Mouse (Mus musculus) brain, embryonic 14.5 days (tissue): Measurements from ENCODE around the gene Mgll. TPM values are rescaled to one million over a fixed set of nuclear protein-coding genes. Genes with fewer than 3 reads are reported as not detected.
A peak's percentile ranks its signal among the peaks of the same experiment; 100 is the strongest.

Source experiments
- DNase-seq: peaks from one replicate; pipeline ENCODE4 v3.0.0-alpha.2; 2011; ENCODE audit warnings: low read depth
- CTCF ChIP-seq: fragments of 200-500 bp; IDR thresholded peaks from 2 replicates; pipeline ENCODE4 v1.5.1; 2012; ENCODE audit warnings: inconsistent platforms, mild to moderate bottlenecking, moderate library complexity, borderline replicate concordance; ENCODE audit not compliant: insufficient read depth, insufficient read length; ENCODE audit errors: extremely low read depth
- POLR2A ChIP-seq: fragments of 200-500 bp; IDR thresholded peaks from 2 replicates; pipeline ENCODE4 v1.6.1; 2012; ENCODE audit warnings: mild to moderate bottlenecking, inconsistent platforms, borderline replicate concordance; ENCODE audit not compliant: poor library complexity, insufficient read depth, insufficient read length, severe bottlenecking; ENCODE audit errors: extremely low read depth
- polyA plus RNA-seq: library from polyadenylated mRNA; depleted of rRNA; stranded (reverse); fragments of >200 nt; gene quantifications from 2 replicates; pipeline ENCODE4 v1.2.3, GENCODE M21; 2012

Gene Mgll
- polyA plus RNA-seq, 1 experiment = 8.8 TPM

DNA sequence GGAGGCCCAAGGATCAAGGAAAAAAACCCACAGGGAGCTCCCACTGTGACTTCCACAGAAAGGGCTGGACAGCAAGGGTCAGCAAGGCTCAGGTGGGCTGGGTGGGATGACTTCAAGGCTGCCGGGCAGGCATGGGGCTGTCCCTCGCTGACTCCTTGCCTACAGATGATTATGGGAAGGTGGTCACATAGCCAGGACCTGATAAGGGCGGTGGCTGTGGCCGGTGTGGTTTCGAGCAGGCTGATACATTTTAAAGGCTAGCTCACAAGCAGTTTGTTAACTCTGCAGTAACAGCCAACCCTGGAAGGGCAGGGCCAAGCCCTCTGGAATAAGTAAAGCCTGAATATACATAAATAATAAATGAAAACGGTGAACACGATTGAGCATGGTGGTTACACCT is 78.8 kb downstream of the Mgll start:
- no peak for DNase-seq
- TF ChIP-seq CTCF (no peak), POLR2A (no peak)

DNA sequence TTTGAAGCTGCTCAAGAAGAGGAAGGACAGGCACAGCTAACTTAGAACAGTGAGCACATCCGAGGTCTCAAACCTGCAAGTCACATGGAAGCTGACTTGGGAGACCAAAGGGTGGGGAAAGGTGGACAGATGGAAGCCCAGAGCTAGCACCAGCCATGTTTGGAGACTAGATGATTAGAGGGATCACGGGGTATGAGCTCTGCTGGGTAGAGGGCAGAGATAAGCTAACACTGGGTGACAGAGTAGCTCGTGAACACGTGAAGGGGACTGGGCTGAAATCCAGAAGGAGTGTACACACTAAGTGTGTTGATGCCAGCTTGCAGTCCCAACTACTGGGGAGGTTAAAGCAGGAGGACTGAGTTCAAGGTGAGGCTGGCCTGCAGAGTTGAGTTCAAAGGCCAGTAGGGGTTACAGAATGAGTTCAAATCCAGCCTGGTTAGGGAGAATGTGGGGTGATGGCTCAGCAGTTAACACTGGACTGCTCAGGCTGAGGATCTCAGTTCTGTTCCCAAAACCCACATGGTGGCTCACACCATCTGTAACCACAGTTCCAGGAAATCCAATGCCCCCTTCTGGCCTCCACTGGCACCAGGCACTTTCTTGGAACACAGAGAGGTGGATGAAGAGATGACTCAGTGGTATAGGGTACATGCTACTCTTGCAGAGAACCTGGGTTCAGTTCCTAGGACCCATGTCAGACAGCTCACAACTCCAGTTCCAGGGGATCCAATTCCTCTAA is 79.9 kb downstream of the Mgll start:
- no peak for TF ChIP-seq POLR2A
- no peak for DNase-seq

DNA sequence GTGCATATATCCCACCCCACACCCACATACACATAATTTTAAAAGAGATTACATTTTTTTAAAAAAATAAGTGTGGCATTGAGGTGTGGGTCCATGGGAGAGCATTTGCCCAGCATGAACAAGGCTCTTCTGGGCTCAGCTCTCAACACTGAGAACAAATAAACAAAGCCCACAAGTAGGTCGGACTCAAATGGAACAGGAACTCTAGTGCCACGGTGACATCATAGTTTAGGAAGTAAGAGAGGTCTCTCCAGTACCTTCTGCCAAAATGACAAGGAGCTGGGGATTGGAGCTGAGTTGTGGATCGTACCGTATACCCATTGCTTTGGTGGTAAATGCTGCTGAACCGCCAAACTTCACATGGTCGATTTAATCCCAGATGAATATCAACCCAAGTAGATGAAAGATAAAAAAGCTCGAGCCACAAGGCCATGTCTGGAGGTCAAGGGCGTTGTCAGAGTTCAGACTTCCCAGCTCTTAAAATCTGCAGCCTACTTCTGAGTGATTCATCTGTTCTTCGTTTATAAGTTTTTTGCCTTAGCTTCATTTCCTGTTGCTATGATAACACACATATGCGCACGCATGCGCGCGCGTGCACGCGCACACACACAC is 80.9 kb downstream of the Mgll start:
- TF ChIP-seq CTCF (no peak), POLR2A (no peak)
- no peak for DNase-seq

GRCm38 (mm10) chr6:88809091-88810037 is 85.2 kb downstream of the Mgll start:
- TF ChIP-seq POLR2A = no peak
- TF ChIP-seq CTCF = no peak
- no peak for DNase-seq

DNA sequence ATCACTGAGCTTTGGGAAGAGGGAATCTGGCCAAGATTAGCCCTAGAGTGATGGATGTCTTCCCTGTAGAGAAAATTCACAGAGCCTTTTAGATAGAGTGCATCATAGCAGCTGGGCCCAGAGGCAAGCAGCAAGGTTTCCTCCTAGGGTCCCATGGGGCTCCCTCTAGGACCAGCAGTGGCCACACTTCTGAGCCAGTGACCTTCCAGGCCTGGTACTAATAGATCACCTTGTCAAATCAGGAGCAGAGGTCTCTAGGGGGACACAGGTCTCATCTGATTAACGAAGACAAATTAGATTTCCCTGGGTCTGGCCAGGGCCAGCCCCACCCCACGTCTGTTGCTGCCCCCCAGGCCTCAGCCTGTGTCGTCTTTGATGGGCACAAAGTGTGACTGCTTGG is 86.1 kb downstream of the Mgll start:
- no peak for DNase-seq
- TF ChIP-seq POLR2A (no peak), CTCF (no peak)

- TF ChIP-seq CTCF (no peak), POLR2A (no peak)
- no peak for DNase-seq
Observed at GRCm38 (mm10) chr6:88811396-88811795, 87.2 kb downstream of the Mgll start.

- TF ChIP-seq CTCF (no peak), POLR2A (no peak)
- no peak for DNase-seq
Observed at GRCm38 (mm10) chr6:88811880-88812400, 87.7 kb downstream of the Mgll start.

- peak; percentile 64 for DNase-seq
- no peak for TF ChIP-seq POLR2A
- TF ChIP-seq CTCF = peak; percentile 75; the same call in 1 of the 2 replicates
Observed at GRCm38 (mm10) chr6:88812886-88813285, 88.7 kb downstream of the Mgll start.

DNA sequence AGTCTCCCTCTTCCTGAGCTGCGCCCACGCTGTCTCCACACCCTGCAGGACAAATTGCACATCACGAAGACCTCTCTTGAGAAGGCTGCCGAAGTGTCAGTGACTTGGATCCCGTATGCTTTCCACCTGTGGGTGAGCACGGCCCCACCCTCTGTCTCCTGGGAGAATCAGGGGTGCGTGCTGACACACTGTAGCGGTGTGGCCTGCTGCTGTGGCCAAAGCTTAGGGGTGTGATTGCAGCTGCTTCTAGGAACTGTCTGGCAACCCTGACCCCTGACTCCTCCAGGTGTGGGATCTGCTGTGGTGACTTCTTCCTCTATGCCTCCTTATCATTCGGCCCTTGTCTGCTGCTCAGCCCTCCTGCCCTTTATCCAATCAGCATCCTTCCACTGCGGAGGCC is 89.6 kb downstream of the Mgll start:
- no peak for DNase-seq

GRCm38 (mm10) chr6:88815036-88815435 is 90.8 kb downstream of the Mgll start:
- no peak for DNase-seq
- TF ChIP-seq POLR2A = no peak
- TF ChIP-seq CTCF = no peak

More for the DNA sequence above, 89.6 kb downstream of the Mgll start:
- TF ChIP-seq CTCF = no peak

DNA sequence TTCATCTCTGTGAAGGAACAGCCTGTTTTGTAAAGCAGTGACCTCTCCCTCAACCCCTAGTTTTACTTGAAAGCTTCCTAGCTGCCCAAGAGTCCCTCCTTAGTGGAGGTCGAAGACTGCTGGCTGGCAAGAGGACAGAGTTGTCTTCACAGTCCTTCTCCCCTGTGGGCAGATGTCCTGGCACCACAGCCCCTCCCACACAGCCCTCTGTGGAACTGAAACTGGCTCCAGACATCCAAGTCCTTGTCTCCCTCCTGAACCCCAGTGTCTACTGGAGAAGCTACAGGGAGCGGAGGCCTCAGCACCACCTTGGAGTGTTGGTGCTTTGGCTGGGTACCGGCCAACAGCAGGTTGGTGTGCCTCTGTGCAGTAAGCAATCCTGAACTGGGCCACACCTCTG is 91.3 kb downstream of the Mgll start:
- TF ChIP-seq POLR2A = no peak
- no peak for TF ChIP-seq CTCF
- DNase-seq = no peak
